In the genomic region with DNA sequence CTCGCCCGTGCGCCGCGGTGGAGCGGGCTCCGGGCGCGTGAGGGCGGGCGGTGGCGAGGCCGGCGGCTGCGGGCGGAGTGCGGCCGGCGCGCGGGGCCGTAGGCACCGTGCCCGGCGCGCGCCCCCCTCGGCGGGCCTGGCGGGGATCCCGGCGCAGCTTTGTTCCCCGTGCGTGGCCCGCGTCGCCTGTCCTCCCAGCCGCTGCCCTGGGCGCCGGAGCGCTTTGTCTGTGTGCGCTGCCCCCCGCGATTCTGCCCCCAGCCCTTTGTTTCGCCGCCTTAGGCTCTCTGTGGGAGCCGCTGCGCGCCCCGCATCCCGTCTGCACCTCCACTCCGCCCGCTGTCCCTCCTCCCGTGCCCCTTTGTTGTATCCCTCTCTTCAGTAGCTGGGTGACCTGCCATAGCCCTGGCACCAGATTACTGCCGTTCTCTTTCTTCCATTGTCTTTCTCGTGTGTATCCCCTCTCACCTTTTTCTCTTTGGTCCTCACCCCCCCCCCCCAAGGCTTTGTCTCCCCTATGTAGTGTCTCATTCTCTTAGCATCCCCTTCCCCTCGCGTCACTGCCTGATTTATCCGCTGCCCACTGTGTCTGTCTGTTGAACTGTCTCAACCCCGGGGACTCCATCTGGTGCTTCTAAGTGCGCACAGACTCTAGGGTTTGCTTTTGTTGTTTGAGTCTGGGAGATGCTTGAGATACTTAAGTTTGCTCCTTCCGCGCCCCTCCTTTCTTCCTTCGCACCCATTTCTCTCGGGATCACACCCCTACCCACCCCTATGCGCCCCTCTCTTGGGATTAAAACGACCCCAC, we compare ENCODE assay signal across 8 mouse cellular contexts.
DNase-seq lines count a peak whose midpoint lies in the region; ATAC-seq lines count a peak whose summit lies in the region.

No protein-coding gene starts in this region.

- H3K4me3 ChIP-seq in embryonic facial prominence, embryonic 10.5 days: peak overlapping the region; percentile 95
- H3K4me3 ChIP-seq in hindbrain, embryonic 10.5 days: peak overlapping the region; percentile 92
- peak overlapping the region; percentile 91 for H3K4me3 ChIP-seq in limb, embryonic 11.5 days (ENCODE audit: low read depth, low read length)
- peak overlapping the region; percentile 94 for H3K4me3 ChIP-seq in midbrain, embryonic 13.5 days (replicated peaks)

- peaks cover 39% of the 10 kb centered on the region for H3K4me1 ChIP-seq in embryonic facial prominence, embryonic 10.5 days
- peaks cover 36% of the 10 kb centered on the region for H3K4me1 ChIP-seq in hindbrain, embryonic 10.5 days (replicated peaks)
- peaks cover 7% of the 10 kb centered on the region for H3K4me1 ChIP-seq in limb, embryonic 11.5 days (ENCODE audit: control insufficient read depth, insufficient read depth, low read length)
- H3K4me1 ChIP-seq in midbrain, embryonic 13.5 days (replicated peaks): peaks cover 38% of the 10 kb centered on the region

- WGBS in embryonic facial prominence, embryonic 10.5 days: 5% methylated on average over 67 of the region's 67 CpGs
- WGBS in hindbrain, embryonic 10.5 days: under 1% methylated on average over 66 of the region's 67 CpGs
- 0% methylated on average over 38 of the region's 67 CpGs for WGBS in limb, embryonic 11.5 days
- WGBS in midbrain, embryonic 13.5 days: under 1% methylated on average over 50 of the region's 67 CpGs

- no peaks in the 10 kb centered on the region for H3K9me3 ChIP-seq in embryonic facial prominence, embryonic 10.5 days
- no peaks in the 10 kb centered on the region for H3K9me3 ChIP-seq in hindbrain, embryonic 10.5 days
- H3K9me3 ChIP-seq in limb, embryonic 11.5 days (ENCODE audit: control insufficient read depth, low read length): no peaks in the 10 kb centered on the region
- no peaks in the 10 kb centered on the region for H3K9me3 ChIP-seq in midbrain, embryonic 13.5 days

- no peaks in the 10 kb centered on the region for H3K36me3 ChIP-seq in embryonic facial prominence, embryonic 10.5 days (replicated peaks)
- H3K36me3 ChIP-seq in hindbrain, embryonic 10.5 days: no peaks in the 10 kb centered on the region
- H3K36me3 ChIP-seq in limb, embryonic 11.5 days (ENCODE audit: control insufficient read depth, insufficient read depth, low read length): no peaks in the 10 kb centered on the region
- H3K36me3 ChIP-seq in midbrain, embryonic 13.5 days: no peaks in the 10 kb centered on the region

- peak overlapping the region; percentile 97 for H3K27ac ChIP-seq in embryonic facial prominence, embryonic 10.5 days (replicated peaks)
- H3K27ac ChIP-seq in hindbrain, embryonic 10.5 days: peak overlapping the region; percentile 99
- H3K27ac ChIP-seq in limb, embryonic 11.5 days (replicated peaks; ENCODE audit: low read depth, low read length): peak overlapping the region; percentile 88
- peak overlapping the region; percentile 97 for H3K27ac ChIP-seq in midbrain, embryonic 13.5 days

- peak overlapping the region; percentile 98 for H3K9ac ChIP-seq in limb, embryonic 11.5 days (ENCODE audit: low read length)
- peak overlapping the region; percentile 96 for H3K9ac ChIP-seq in midbrain, embryonic 13.5 days (replicated peaks)

- H3K27me3 ChIP-seq in embryonic facial prominence, embryonic 10.5 days (replicated peaks; ENCODE audit: low read depth, poor library complexity, severe bottlenecking): peaks cover 8% of the 10 kb centered on the region; the same call in 1 of the 2 replicates
- peaks cover 8% of the 10 kb centered on the region; the same call in 1 of the 2 replicates for H3K27me3 ChIP-seq in hindbrain, embryonic 10.5 days (ENCODE audit: insufficient read depth, poor library complexity, severe bottlenecking)
- no peaks in the 10 kb centered on the region for H3K27me3 ChIP-seq in limb, embryonic 11.5 days (ENCODE audit: control insufficient read depth, insufficient read depth, low read length)
- H3K27me3 ChIP-seq in midbrain, embryonic 13.5 days: peaks cover 6% of the 10 kb centered on the region; the same call in 1 of the 2 replicates

- no peak for ATAC-seq in CD4-positive, CD25-positive, alpha-beta regulatory T cell, adult 4 months
- ATAC-seq in limb, embryonic 11.5 days (ENCODE audit: insufficient number of reproducible peaks, low FRiP score, low TSS enrichment, low read depth): no peak
- peak; percentile 27 for ATAC-seq in midbrain, embryonic 13.5 days

- DNase-seq in CD4-positive, CD25-positive, alpha-beta regulatory T cell, adult 2 months (ENCODE audit: low read depth, low spot score): peak; percentile 60
- peak; percentile 62 for DNase-seq in adrenal gland, adult 2 months
- DNase-seq in embryonic facial prominence, embryonic 10.5 days (ENCODE audit: low spot score): peak; percentile 68
- peak; percentile 68 for DNase-seq in hindbrain, embryonic 10.5 days (ENCODE audit: low spot score)
- peak; percentile 63 for DNase-seq in limb, embryonic 11.5 days (ENCODE audit: low spot score)
- DNase-seq in spleen, postnatal 14 days (ENCODE audit: low spot score in 2 of 2): peak; percentile 5 to 7

- peak overlapping the region; percentile 49 for H3K4me2 ChIP-seq in limb, embryonic 11.5 days (ENCODE audit: low read depth, severe bottlenecking)
- H3K4me2 ChIP-seq in midbrain, embryonic 13.5 days (replicated peaks): peak overlapping the region; percentile 70

Comparison
In these comparisons a context has a peak if more than half of its experiments do, and no peak if none do; other contexts are left out.
1. DNase-seq: peak in every context shown above with its lines; median percentile 68 in embryonic facial prominence, embryonic 10.5 days; 68 in hindbrain, embryonic 10.5 days; 63 in limb, embryonic 11.5 days; 62 in adrenal gland, adult 2 months; 60 in CD4-positive, CD25-positive, alpha-beta regulatory T cell, adult 2 months; 6 in spleen, postnatal 14 days.